Mouse (Mus musculus): Measurements from ENCODE around the gene Oasl2.
"Not testable (repeated sequence)": the region's sequence is repeated elsewhere in the genome, so short reads cannot be mapped to it uniquely, and the experiment has no call there.

Gene Oasl2

GRCm38 (mm10) chr5:114896688-114897373 is at the start of gene Oasl2:
Gene Oasl2 (plus strand): TSS chr5:114896936.
- in situ Hi-C loops (cut with MboI; ENCODE audit: low sequenced_read_pairs) = no loop called here

- in situ Hi-C loops (cut with MboI; ENCODE audit: low sequenced_read_pairs) = no loop called here
These were observed 45.0 kb upstream of the Oasl2 start for GRCm38 (mm10) chr5:114851565-114852236.

- in situ Hi-C loops (cut with MboI; ENCODE audit: low sequenced_read_pairs) = not testable (repeated sequence)
These were observed 43.4 kb upstream of the Oasl2 start, which contains the start of gene 4930519G04Rik for GRCm38 (mm10) chr5:114853364-114853763. Gene 4930519G04Rik (plus strand): TSS chr5:114853664.

GRCm38 (mm10) chr5:114858582-114858981 is 38.2 kb upstream of the Oasl2 start, which contains the start of gene Gm9936:
Gene Gm9936 (minus strand): TSS chr5:114858682.
- in situ Hi-C loops (cut with MboI; ENCODE audit: low sequenced_read_pairs) = no loop called here

- in situ Hi-C loops (cut with MboI; ENCODE audit: low sequenced_read_pairs) = no loop called here
These were observed 37.5 kb upstream of the Oasl2 start for GRCm38 (mm10) chr5:114859253-114859652.

GRCm38 (mm10) chr5:114861730-114862129 is 35.0 kb upstream of the Oasl2 start:
- in situ Hi-C loops (cut with MboI; ENCODE audit: low sequenced_read_pairs) = no loop called here

- in situ Hi-C loops (cut with MboI; ENCODE audit: low sequenced_read_pairs) = no loop called here
These were observed 31.9 kb upstream of the Oasl2 start for GRCm38 (mm10) chr5:114864813-114865212.

- in situ Hi-C loops (cut with MboI; ENCODE audit: low sequenced_read_pairs) = no loop called here
These were observed 31.5 kb upstream of the Oasl2 start for GRCm38 (mm10) chr5:114865279-114865678.

- in situ Hi-C loops (cut with MboI; ENCODE audit: low sequenced_read_pairs) = no loop called here
These were observed 20.9 kb upstream of the Oasl2 start for GRCm38 (mm10) chr5:114875858-114876257.

- in situ Hi-C loops (cut with MboI; ENCODE audit: low sequenced_read_pairs) = no loop called here
These were observed 20.4 kb upstream of the Oasl2 start for GRCm38 (mm10) chr5:114876331-114876730.

- in situ Hi-C loops (cut with MboI; ENCODE audit: low sequenced_read_pairs) = no loop called here
These were observed 19.2 kb upstream of the Oasl2 start for GRCm38 (mm10) chr5:114877487-114877886.

GRCm38 (mm10) chr5:114879399-114879798 is 17.3 kb upstream of the Oasl2 start:
- in situ Hi-C loops (cut with MboI; ENCODE audit: low sequenced_read_pairs) = no loop called here

GRCm38 (mm10) chr5:114882319-114882718 is 14.4 kb upstream of the Oasl2 start:
- in situ Hi-C loops (cut with MboI; ENCODE audit: low sequenced_read_pairs) = not testable (repeated sequence)

GRCm38 (mm10) chr5:114883022-114883421 is 13.7 kb upstream of the Oasl2 start:
- in situ Hi-C loops (cut with MboI; ENCODE audit: low sequenced_read_pairs) = no loop called here

GRCm38 (mm10) chr5:114886801-114887200 is 9.9 kb upstream of the Oasl2 start:
- in situ Hi-C loops (cut with MboI; ENCODE audit: low sequenced_read_pairs) = no loop called here

GRCm38 (mm10) chr5:114888995-114889394 is 7.7 kb upstream of the Oasl2 start:
- in situ Hi-C loops (cut with MboI; ENCODE audit: low sequenced_read_pairs) = no loop called here

- in situ Hi-C loops (cut with MboI; ENCODE audit: low sequenced_read_pairs) = no loop called here
These were observed 1.2 kb upstream of the Oasl2 start for GRCm38 (mm10) chr5:114895542-114895941.

- in situ Hi-C loops (cut with MboI; ENCODE audit: low sequenced_read_pairs) = no loop called here
These were observed 648 bp downstream of the Oasl2 start for GRCm38 (mm10) chr5:114897374-114897793.

- in situ Hi-C loops (cut with MboI; ENCODE audit: low sequenced_read_pairs) = no loop called here
These were observed 2.1 kb downstream of the Oasl2 start for GRCm38 (mm10) chr5:114898857-114899256.

- in situ Hi-C loops (cut with MboI; ENCODE audit: low sequenced_read_pairs) = no loop called here
These were observed 5.7 kb downstream of the Oasl2 start for GRCm38 (mm10) chr5:114902413-114902812.

- in situ Hi-C loops (cut with MboI; ENCODE audit: low sequenced_read_pairs) = no loop called here
These were observed 12.0 kb downstream of the Oasl2 start for GRCm38 (mm10) chr5:114908598-114909305.

- in situ Hi-C loops (cut with MboI; ENCODE audit: low sequenced_read_pairs) = no loop called here
These were observed 16.9 kb downstream of the Oasl2 start for GRCm38 (mm10) chr5:114913686-114914085.

All from CH12F3 (cell line).